Mouse (Mus musculus): ENCODE data around the gene Nr1i3.

GRCm38 (mm10) chr1:171265971-171266744 lies 52.4 kb downstream of the Nr1i3 start:
- TF ChIP-seq CTCF (IDR thresholded peaks at IDR 0.05; ENCODE audit: extremely low read depth, insufficient read length, insufficient replicate concordance, low read depth, low read length) (no peak), POLR2A (IDR thresholded peaks at IDR 0.05; ENCODE audit: low read depth, low read length) (no peak)

Measured in small intestine, adult 2 months (tissue).